Mouse (Mus musculus) myocyte (in vitro differentiated cells): ENCODE measurements at regions not wholly inside any gene's neighbourhood (a gene's known extent, or its start where the extent isn't known, plus 50 kb on each side); places are given as distances from the start of the nearest gene placed in this dataset.

Source experiments
- CEBPB ChIP-seq: IDR thresholded peaks from 2 replicates; pipeline ENCODE4 v1.6.1; 2011; ENCODE audit warnings: mild to moderate bottlenecking, moderate library complexity; ENCODE audit not compliant: poor library complexity, insufficient read depth, severe bottlenecking
- E2F4 ChIP-seq: IDR thresholded peaks from one replicate; pipeline ENCODE4 v1.6.1; 2011; ENCODE audit warnings: mild to moderate bottlenecking, control low read depth, moderate library complexity; ENCODE audit not compliant: insufficient read depth
- MAX ChIP-seq: IDR thresholded peaks from one replicate; pipeline ENCODE4 v1.6.1; 2011; ENCODE audit warnings: low read depth, mild to moderate bottlenecking, control low read depth
- MYOD1 ChIP-seq, 3 experiments: IDR thresholded peaks; one replicate each; pipeline ENCODE4 v1.6.1; 2011; ENCODE audit warnings: control low read depth in 2 of 3, low read depth in 2 of 3, mild to moderate bottlenecking in 2 of 3, moderate library complexity in 1 of 3; ENCODE audit not compliant: insufficient read length in 2 of 3, control insufficient read depth in 1 of 3
- MYOG ChIP-seq, 3 experiments: IDR thresholded peaks; one replicate each; pipeline ENCODE4 v1.6.1; 2011; ENCODE audit warnings: control low read depth in 2 of 3, low read depth in 2 of 3, mild to moderate bottlenecking in 2 of 3; ENCODE audit not compliant: insufficient read length in 2 of 3, control insufficient read depth in 1 of 3, insufficient read depth in 1 of 3
- POLR2A ChIP-seq: IDR thresholded peaks from one replicate; pipeline ENCODE4 v1.6.1; 2011; ENCODE audit warnings: low read depth, mild to moderate bottlenecking, control low read depth, moderate library complexity; ENCODE audit not compliant: insufficient read length
- POLR2AphosphoS2 ChIP-seq: IDR thresholded peaks from one replicate; pipeline ENCODE4 v1.6.1; 2011; ENCODE audit warnings: low read depth, control low read depth; ENCODE audit not compliant: insufficient read length
- REST ChIP-seq: IDR thresholded peaks from one replicate; pipeline ENCODE4 v1.6.1; 2011; ENCODE audit warnings: mild to moderate bottlenecking, control low read depth, moderate library complexity; ENCODE audit not compliant: insufficient read depth, insufficient read length
- SRF ChIP-seq: IDR thresholded peaks from one replicate; pipeline ENCODE4 v1.6.1; 2011; ENCODE audit warnings: low read depth; ENCODE audit not compliant: control insufficient read depth, insufficient read length
- TCF12 ChIP-seq: IDR thresholded peaks from one replicate; pipeline ENCODE4 v1.6.1; 2011; ENCODE audit warnings: mild to moderate bottlenecking, control low read depth; ENCODE audit not compliant: poor library complexity, insufficient read depth, severe bottlenecking
- USF1 ChIP-seq: IDR thresholded peaks from one replicate; pipeline ENCODE4 v1.6.1; 2011; ENCODE audit warnings: low read depth, mild to moderate bottlenecking, control low read depth, moderate library complexity

DNA sequence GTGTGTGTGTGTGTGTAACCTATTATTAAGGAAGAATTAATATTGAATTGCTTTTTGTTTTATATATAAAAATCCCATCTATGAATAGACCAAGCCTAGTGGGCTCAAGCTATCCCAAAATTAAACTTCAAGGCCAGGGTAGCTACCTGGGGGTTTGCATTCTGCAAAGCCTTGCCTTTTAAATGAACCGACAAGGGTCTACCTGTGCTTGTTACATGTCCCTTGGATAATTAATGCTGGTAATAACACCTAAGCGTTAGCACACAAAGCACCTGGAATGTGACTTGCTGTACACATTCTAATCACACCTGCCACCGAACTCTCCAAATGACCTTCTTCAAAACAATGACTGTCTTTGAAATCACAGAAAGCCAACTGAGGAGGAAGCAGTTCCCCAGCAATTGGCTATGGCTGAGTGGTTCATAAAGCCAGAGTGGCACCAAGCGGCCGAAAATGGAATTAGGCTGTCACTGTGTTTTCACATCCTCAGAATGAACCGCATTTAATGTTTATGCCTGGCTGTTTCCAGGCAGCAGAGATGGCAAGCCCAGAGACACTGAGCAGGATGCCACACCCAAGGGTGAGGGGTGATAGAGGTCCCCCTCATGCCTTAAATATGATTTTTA, 225.8 kb downstream of the Mat2b start:
- no peak for TF ChIP-seq POLR2A
- no peak for TF ChIP-seq USF1
- TF ChIP-seq TCF12 = no peak
- TF ChIP-seq SRF = no peak
- TF ChIP-seq POLR2AphosphoS2 = no peak
- TF ChIP-seq MYOG (IDR thresholded peaks at IDR 0.05; ENCODE audit: control insufficient read depth in 1 of 3, insufficient read depth in 1 of 3, insufficient read length in 2 of 3, low read depth in 2 of 3) = no peak
- no peak for TF ChIP-seq CEBPB
- no peak for TF ChIP-seq E2F4
- no peak for TF ChIP-seq MYOD1 (IDR thresholded peaks at IDR 0.05; ENCODE audit: control insufficient read depth in 1 of 3, insufficient read length in 2 of 3, low read depth in 2 of 3)
- no peak for TF ChIP-seq MAX
- no peak for TF ChIP-seq REST
